Mouse (Mus musculus): ENCODE results near the gene Nisch. TPM values are rescaled to one million over a fixed set of nuclear protein-coding genes. Genes with fewer than 3 reads are reported as not detected.

Gene Nisch
- total and polyA plus RNA-seq, 2 experiments from 2014 or later: 243 to 419 TPM

- peak overlapping the region; percentile 99 for H3K4me3 ChIP-seq (ENCODE audit: low read length)
- H3K36me3 ChIP-seq (ENCODE audit: insufficient read depth, low read length): peaks cover 22% of the 10 kb centered on the region
- H3K9ac ChIP-seq (replicated peaks; ENCODE audit: low read length): peak overlapping the region; percentile 99
- DNase-seq (ENCODE audit: low spot score) (no peak), ATAC-seq (peak; percentile 19)
- WGBS: 19% methylated on average over 38 of the region's 38 CpGs
- no peaks in the 10 kb centered on the region for H3K9me3 ChIP-seq (ENCODE audit: low read length)
- peak overlapping the region; percentile 87 for H3K4me2 ChIP-seq (ENCODE audit: low read depth, low read length)
- TF ChIP-seq CTCF (IDR thresholded peaks at IDR 0.05; ENCODE audit: low read depth): no peak
- no peaks in the 10 kb centered on the region for H3K27me3 ChIP-seq (ENCODE audit: insufficient read depth, low read length)
- H3K27ac ChIP-seq: peak overlapping the region; percentile 97
- peaks cover 7% of the 10 kb centered on the region; the same call in 1 of the 2 replicates for H3K4me1 ChIP-seq (ENCODE audit: insufficient read depth, low read length)
These were observed 33.7 kb upstream of the Nisch start for GRCm38 (mm10) chr14:31250222-31251083.

- no peak overlapping the region for H3K4me3 ChIP-seq (ENCODE audit: low read length)
- no peak for DNase-seq (ENCODE audit: low spot score)
- no peak overlapping the region for H3K9ac ChIP-seq (replicated peaks; ENCODE audit: low read length)
- no peaks in the 10 kb centered on the region for H3K9me3 ChIP-seq (ENCODE audit: low read length)
- ATAC-seq: no peak
- H3K36me3 ChIP-seq (ENCODE audit: insufficient read depth, low read length): peaks cover 2% of the 10 kb centered on the region
- 91% methylated on average over 6 of the region's 6 CpGs for WGBS
- H3K4me1 ChIP-seq (ENCODE audit: insufficient read depth, low read length): peaks cover 7% of the 10 kb centered on the region; the same call in 1 of the 2 replicates
- H3K4me2 ChIP-seq (ENCODE audit: low read depth, low read length): no peak overlapping the region
- no peaks in the 10 kb centered on the region for H3K27me3 ChIP-seq (ENCODE audit: insufficient read depth, low read length)
- TF ChIP-seq CTCF (IDR thresholded peaks at IDR 0.05; ENCODE audit: low read depth): no peak
- H3K27ac ChIP-seq: no peak overlapping the region
These were observed 31.6 kb upstream of the Nisch start for GRCm38 (mm10) chr14:31248396-31248795.

DNA sequence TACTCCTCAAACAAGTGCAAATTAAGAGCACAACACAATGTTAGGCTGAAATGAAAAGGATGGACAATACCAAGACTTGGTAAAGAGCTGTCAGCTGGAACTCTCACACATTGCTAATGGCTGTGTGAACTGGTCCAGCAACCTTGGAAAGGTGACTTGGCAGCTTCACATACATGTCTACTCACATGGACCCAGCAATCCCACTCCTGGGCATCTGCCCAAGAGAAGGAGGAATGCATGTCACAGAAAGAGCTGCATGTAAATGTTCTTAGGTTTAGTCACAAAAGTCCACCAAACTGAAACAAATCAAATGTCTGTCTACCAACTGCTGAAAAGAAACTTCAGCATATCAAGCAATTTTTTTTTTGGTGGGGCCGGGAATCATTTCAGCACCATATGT, 29.2 kb upstream of the Nisch start:
- H3K27me3 ChIP-seq (ENCODE audit: insufficient read depth, low read length): no peaks in the 10 kb centered on the region
- no peaks in the 10 kb centered on the region for H3K9me3 ChIP-seq (ENCODE audit: low read length)
- no peak overlapping the region for H3K4me2 ChIP-seq (ENCODE audit: low read depth, low read length)
- no peak overlapping the region for H3K27ac ChIP-seq
- no peaks in the 10 kb centered on the region for H3K36me3 ChIP-seq (ENCODE audit: insufficient read depth, low read length)
- TF ChIP-seq CTCF (IDR thresholded peaks at IDR 0.05; ENCODE audit: low read depth): no peak
- WGBS: 73% methylated on average over 1 of the region's 1 CpGs
- no peak overlapping the region for H3K9ac ChIP-seq (replicated peaks; ENCODE audit: low read length)
- H3K4me3 ChIP-seq (ENCODE audit: low read length): no peak overlapping the region
- H3K4me1 ChIP-seq (ENCODE audit: insufficient read depth, low read length): no peaks in the 10 kb centered on the region
- ATAC-seq (no peak), DNase-seq (ENCODE audit: low spot score) (no peak)

- ATAC-seq: no peak
- Histone ChIP-seq H3K9ac (replicated peaks; ENCODE audit: low read length) (no peak overlapping the region), H3K27me3 (ENCODE audit: insufficient read depth, low read length) (no peaks in the 10 kb centered on the region), H3K9me3 (ENCODE audit: low read length) (no peaks in the 10 kb centered on the region), H3K4me3 (ENCODE audit: low read length) (no peak overlapping the region), H3K27ac (no peak overlapping the region), H3K4me1 (ENCODE audit: insufficient read depth, low read length) (no peaks in the 10 kb centered on the region), H3K4me2 (ENCODE audit: low read depth, low read length) (no peak overlapping the region), H3K36me3 (ENCODE audit: insufficient read depth, low read length) (no peaks in the 10 kb centered on the region)
- WGBS: 80% methylated on average over 1 of the region's 1 CpGs
- no peak for DNase-seq (ENCODE audit: low spot score)
- TF ChIP-seq CTCF (IDR thresholded peaks at IDR 0.05; ENCODE audit: low read depth): no peak
These were observed 28.0 kb upstream of the Nisch start for GRCm38 (mm10) chr14:31244777-31245176.

DNA sequence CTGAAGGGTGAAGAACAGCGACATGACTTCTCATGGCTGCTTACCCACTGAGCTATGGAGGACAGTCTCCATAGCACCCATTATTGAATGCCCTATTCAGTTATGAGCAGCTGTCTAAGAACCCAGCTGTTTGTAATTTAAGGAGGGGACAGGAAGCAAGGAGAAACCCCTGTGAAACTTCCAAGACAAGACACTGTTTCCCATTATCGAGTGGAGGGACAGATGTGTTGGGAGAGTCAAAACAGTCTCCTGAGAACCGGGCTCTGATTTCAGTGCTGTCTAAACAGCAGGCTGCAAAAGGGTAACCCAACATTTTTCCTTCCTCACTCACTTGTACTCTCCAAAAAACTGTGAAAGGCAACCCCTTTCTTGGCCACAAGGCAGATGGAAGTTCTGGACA, 23.8 kb upstream of the Nisch start:
- DNase-seq (ENCODE audit: low spot score) (no peak), ATAC-seq (no peak)
- Histone ChIP-seq H3K4me3 (ENCODE audit: low read length) (no peak overlapping the region), H3K4me2 (ENCODE audit: low read depth, low read length) (no peak overlapping the region), H3K9me3 (ENCODE audit: low read length) (no peaks in the 10 kb centered on the region), H3K27ac (no peak overlapping the region), H3K36me3 (ENCODE audit: insufficient read depth, low read length) (no peaks in the 10 kb centered on the region), H3K9ac (replicated peaks; ENCODE audit: low read length) (no peak overlapping the region), H3K27me3 (ENCODE audit: insufficient read depth, low read length) (no peaks in the 10 kb centered on the region), H3K4me1 (ENCODE audit: insufficient read depth, low read length) (no peaks in the 10 kb centered on the region)
- no peak for TF ChIP-seq CTCF (IDR thresholded peaks at IDR 0.05; ENCODE audit: low read depth)
- 79% methylated on average over 3 of the region's 3 CpGs for WGBS

DNA sequence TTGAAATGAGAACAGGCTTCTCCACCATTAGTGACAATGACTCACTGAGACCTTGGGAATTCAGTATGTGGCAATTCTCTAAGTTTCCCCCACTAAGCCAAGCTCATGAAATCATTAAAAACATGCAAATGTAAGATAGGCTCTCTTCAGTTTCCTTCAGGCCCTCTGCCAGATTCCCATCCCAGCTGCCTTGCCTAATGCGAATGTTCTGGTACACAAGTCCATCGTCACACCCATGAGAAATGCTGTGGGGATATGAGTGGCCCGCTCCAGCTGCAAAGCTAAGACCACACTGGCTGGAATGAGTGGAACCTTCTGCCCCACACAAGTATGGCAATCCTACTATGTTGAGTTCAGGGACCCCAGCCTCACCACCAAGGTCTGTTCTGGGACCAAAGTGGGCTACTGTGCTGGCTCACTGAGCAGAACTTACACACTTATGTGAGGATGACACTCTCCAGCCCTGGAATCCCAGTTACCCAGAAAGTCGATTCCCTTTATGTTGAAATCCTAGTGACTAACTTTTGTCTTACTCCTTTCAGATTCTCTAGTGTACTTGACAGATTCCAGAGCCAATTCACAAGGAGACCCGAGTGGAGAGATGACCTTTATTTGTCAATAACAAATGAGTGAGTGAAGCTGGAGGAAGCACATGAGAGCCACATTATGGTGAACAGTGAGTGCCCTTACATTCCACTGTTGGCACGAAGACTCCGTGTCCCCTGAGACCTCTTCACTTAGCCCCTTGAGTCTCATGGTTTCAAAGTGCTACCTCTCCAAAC, 20.5 kb upstream of the Nisch start:
- no peaks in the 10 kb centered on the region for H3K9me3 ChIP-seq (ENCODE audit: low read length)
- WGBS: 77% methylated on average over 7 of the region's 7 CpGs
- ATAC-seq (no peak), DNase-seq (ENCODE audit: low spot score) (no peak)
- H3K27me3 ChIP-seq (ENCODE audit: insufficient read depth, low read length): no peaks in the 10 kb centered on the region
- H3K27ac ChIP-seq: no peak overlapping the region
- no peak overlapping the region for H3K4me2 ChIP-seq (ENCODE audit: low read depth, low read length)
- no peaks in the 10 kb centered on the region for H3K36me3 ChIP-seq (ENCODE audit: insufficient read depth, low read length)
- H3K4me3 ChIP-seq (ENCODE audit: low read length): no peak overlapping the region
- no peak overlapping the region for H3K9ac ChIP-seq (replicated peaks; ENCODE audit: low read length)
- no peak for TF ChIP-seq CTCF (IDR thresholded peaks at IDR 0.05; ENCODE audit: low read depth)
- no peaks in the 10 kb centered on the region for H3K4me1 ChIP-seq (ENCODE audit: insufficient read depth, low read length)
